Mouse (Mus musculus) kidney, postnatal 10 days (tissue): ENCODE measurements around the gene Ptcd1.
"Not testable (repeated sequence)": the region's sequence is repeated elsewhere in the genome, so short reads cannot be mapped to it uniquely, and the experiment has no call there.

Source experiments
- DNase-seq: peaks from one replicate; pipeline ENCODE4 v3.0.0; 2021; ENCODE audit warnings: mixed read lengths

Gene Ptcd1

DNA sequence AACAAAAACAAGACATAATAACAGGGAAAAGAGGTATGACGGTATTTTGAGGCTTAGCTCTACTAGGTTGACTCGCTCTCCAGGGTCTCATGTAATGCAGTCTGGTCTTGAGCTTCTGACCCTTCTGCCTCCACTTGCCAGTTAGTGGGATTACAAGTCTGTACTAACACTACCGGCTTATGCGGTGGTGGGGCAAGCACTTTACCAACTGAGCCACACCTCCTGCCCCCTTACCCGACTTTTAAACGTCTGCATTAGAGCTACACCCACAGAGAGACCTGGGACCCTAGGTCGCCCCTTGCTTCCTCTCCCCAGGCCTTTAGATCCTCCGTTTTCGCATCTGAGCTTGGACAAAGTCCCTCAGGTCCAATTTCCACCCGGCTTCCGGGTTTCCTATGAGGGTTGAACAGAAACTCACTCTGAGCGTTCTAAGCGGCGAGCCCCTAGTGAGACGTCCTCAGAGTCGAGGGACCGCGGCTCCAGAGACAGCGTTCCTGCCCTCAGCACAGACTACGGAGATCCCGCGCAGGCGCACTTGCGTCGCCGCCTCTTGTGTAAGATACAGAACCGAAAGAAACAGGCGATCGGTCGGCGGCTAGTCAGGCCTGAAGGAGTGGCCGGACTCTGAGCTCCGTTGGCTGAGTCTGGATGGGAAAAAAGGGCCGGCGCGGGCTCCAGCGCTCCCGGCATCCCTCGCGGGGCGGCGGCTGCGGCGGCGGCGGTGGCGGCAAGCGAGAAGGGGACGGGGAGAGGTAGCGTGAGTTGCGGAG, at the start of gene Ptcd1, which contains the start of gene Cpsf4:
Gene Ptcd1 (minus strand): TSS at position 573 of the 770 bp plus-strand sequence.
Gene Cpsf4 (plus strand): TSS at position 678 of the 770 bp plus-strand sequence.
- peak; percentile 99 for DNase-seq

DNA sequence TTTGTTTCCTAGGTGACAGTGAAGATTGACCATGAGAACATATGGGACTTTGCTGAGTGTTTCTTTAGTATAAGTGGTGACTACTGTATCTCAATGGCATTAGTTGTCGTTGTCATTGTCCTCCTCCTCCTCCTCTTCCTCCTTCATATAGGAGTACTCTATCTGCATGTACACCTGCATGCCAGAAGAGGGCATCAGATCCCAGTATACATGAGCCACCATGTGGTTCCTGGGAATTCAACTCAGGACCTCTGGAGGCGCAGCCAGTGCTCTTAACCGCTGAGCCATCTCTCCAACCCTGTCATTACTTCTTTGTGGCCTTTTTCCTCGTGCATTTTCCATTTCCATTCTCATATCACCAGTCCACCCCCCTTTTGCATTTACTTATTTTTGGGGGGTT, 47.8 kb upstream of the Ptcd1 start:
- DNase-seq = no peak

- no peak for DNase-seq
These were observed 46.6 kb upstream of the Ptcd1 start for GRCm38 (mm10) chr5:145213505-145213904.

DNA sequence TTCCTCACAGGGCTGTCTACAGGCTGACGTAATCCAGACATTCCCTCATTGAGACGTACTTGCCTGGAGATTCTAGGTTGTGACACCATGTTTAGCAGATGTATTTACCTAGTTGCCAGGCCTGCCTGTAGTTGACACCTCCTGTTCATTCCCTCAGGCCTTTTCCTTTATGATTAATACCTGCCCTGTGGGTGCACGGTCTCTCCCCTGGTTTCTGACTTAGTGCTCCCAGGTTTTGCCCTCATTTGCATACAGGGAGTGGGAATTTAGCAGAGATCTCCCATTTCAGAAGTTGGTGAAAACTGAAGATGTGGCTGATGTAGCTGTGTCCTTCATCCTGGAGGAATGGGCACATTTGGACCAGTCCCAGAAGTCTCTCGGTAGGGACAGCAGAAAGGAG, 45.3 kb upstream of the Ptcd1 start:
- DNase-seq = no peak

DNA sequence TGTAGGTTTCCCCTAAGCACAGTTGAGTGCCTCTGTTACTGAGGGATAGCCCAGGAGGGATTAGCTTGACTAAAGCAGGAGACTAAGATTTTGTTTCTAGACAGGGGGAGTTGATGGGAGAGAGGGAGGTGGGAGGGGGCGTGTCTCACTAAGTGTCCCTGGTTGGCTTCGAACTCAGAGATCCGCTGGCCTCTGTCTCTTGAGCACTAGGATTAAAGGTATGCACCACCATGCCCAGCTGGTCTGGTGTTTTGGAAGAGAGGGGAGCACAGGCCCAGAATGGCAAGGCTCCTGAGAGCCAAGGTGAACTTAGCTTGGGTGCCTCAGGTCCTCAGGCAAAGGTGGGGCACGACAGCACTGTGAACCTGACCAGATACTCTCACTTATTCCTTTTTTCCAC, 44.4 kb upstream of the Ptcd1 start:
- no peak for DNase-seq

GRCm38 (mm10) chr5:145208391-145208790, 41.5 kb upstream of the Ptcd1 start:
- not testable (repeated sequence) for DNase-seq

GRCm38 (mm10) chr5:145207954-145208353, 41.0 kb upstream of the Ptcd1 start:
- no peak for DNase-seq

DNA sequence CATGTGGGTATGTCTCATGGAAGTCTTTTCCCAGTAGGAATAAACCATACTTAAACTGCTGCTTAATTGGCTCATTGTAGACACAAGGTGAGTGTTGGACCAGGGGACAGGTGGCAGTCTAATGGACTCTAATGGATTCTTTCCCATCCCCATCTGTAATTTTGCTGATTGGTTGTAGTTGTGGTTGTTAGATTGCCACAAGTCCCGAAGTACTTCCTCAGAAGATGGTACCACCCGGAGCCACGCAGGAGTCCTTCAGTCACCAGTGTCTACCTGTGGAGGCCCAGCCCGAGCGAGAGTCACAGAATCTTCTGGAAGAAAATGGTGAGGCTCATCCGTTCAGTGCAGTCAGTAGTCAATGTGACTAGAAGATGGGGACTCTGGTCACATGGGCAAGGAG, 40.5 kb upstream of the Ptcd1 start:
- no peak for DNase-seq

DNA sequence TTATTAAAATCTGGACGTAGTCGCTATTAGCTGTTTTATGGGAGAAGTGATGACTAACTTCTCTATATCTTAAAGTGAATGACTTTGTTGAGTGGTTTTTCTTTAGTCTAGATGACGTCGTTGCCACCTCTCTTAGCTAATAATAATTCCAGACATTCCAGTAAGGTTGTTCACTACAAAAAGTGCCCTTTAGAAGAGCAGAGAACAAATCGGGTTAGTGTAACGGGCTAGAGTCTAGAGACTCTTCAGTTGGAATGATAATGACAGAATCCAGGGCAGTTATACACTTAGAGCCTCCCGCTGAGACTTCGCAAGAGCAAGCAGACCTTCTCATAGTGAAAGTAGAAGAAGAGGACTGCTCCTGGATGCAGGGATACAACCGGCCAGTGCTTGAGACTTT, 38.1 kb upstream of the Ptcd1 start:
- no peak for DNase-seq

- DNase-seq = peak; percentile 99
These were observed 37.2 kb upstream of the Ptcd1 start, which contains the start of gene Zkscan5 for GRCm38 (mm10) chr5:145203936-145204691. Gene Zkscan5, plus strand, starts transcription at chr5:145204562.

- DNase-seq = no peak
These were observed 35.5 kb upstream of the Ptcd1 start for GRCm38 (mm10) chr5:145202446-145202845.

- DNase-seq = peak; percentile 85
These were observed 34.5 kb upstream of the Ptcd1 start, which contains the start of gene Zkscan14 for GRCm38 (mm10) chr5:145201321-145201991. Gene Zkscan14, minus strand, starts transcription at chr5:145201868.

DNA sequence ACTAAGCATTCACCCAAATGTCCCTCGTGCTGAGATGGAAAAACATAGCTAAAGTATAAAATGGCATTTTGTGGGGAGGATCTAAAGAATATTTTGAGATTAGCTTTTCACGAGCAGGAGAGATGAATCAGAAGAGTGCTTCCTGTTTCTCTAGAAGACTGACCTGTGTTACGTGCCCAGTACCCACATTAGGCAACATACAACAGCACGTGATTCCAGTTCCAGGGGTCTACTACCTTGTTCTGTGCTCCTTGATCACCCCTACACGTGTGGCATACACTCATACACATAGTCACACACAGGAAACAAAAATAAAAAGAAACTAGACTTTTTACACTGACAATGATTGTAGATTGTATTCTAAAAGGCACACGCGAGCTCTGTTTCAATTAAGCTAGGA, 33.5 kb upstream of the Ptcd1 start:
- no peak for DNase-seq

DNA sequence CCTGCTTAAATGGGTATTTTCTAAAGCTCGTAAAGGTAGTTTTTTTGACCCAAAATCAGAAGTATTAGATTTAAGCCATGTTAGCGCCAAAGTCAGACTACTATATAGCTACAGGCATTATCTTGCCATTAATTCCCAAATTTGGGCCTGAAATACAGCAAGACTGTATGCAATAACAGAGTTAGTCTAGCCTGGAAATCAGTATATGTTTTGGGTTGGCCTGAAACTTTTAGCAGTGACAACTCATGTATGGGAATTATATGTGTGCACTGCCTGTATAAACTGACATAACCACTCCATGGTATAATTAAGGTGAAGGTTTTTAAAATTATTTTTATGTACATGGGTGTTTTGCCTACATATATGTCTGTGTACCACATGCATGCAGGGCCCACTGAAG, 25.1 kb upstream of the Ptcd1 start, which contains the start of gene Atp5j2:
Gene Atp5j2 (minus strand): TSS at position 101 of the 400 bp plus-strand sequence.
- no peak for DNase-seq

GRCm38 (mm10) chr5:145190875-145191798, 24.2 kb upstream of the Ptcd1 start:
- peak; percentile 95 for DNase-seq

DNA sequence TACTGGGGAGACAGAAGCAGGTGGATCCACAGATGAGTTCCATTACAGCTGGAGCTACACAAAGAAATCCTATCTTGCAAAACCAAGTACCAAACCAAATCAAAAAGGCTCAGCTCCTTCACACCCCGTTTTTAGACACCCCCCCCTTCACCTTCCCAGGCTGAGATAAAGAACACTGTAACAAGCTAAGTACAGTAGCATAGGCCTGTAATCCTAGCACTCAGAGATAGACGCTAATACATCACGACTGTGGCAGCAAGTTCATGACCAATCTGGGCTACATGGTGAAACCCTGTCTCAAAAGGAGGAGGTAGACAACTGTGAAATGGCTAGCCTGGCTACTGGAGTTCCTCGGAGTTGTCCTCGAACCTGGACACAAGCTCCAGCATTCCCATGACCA, 23.5 kb upstream of the Ptcd1 start:
- no peak for DNase-seq

DNA sequence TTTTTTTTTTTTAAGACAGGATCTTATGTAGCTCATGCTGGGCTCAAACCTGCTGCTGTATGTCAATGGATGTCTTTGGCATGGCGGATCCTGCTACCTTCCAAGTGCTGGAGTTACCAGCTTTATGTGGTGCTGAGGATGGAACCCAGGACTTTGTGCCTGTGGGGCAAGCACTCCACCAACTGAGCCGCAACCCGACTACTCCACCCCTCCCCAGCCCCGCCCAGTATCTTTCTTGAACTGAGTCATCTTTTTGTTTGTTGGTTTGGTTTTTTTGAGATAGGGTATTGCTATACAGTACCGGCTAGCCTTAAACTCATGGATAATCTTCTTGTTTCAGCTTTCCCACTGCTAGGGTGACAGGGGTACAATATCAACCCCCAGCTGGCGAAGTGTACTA, 22.5 kb upstream of the Ptcd1 start:
- DNase-seq = no peak

DNA sequence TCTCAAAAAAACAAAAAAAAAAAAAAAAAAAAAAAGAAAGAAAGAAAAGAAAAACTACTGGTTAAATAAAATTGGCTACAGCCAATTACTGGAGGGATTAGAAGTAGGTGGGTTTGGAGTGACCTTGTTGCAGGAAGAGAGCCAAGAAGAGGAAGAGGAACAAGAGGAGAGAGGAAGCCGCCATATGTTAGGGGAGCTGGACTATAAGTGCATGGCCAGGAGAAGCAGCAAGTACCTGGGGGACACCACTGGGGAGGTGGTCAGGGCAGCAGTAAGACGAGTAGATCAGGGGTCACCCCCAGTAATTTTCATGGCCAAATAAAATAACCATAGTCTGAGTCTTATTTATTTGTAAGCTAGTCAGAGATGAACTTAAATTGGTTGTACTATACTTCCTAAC, 18.3 kb upstream of the Ptcd1 start:
- DNase-seq = no peak

DNA sequence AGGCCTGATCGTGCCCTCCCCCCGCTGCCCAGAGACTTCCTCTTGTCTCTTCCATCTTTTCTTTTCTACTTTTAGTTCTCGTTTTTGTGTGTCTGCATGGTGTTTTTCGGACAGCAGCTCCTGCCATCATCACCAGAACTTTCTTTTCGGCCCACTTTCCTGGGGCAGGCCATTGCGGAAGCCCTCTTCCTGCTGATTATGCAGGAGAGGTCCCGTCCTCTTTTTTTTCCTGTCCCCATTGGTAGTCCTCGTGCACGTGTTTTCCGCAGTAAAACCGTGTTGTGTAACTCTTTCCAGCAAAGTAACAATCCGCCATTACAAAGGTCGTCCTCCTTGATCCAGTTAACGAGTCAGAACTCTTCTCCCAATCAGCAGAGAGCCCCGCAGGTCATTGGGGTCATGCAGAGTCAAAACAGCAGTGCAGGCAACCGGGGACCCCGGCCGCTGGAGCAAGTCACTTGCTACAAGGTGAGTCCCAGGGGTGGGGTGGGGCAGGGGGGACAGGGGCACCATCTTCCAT, 11.6 kb upstream of the Ptcd1 start:
- DNase-seq = no peak

GRCm38 (mm10) chr5:145167306-145167661, 376 bp upstream of the Ptcd1 start:
- DNase-seq = no peak

DNA sequence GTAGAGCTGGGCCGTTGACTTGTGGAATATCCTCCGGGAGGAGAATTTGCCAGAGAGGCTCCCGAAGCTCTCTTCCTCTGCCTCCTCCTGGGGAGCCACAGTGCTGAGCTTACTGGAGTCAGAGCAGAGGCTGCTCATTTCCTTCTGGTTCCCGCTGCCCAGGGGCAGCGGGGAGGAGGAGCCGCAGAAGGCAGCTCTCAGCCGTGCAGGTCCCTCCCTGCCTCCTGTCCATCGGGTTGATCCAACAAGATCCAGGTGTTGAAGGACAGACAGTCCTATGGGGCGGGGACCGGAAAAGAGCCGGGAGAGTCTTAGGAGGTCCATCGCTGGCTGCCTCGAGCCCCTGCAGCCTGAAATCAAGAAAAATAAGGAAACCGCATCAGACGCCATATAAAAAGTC, 1.7 kb downstream of the Ptcd1 start:
- DNase-seq = peak; percentile 18

DNA sequence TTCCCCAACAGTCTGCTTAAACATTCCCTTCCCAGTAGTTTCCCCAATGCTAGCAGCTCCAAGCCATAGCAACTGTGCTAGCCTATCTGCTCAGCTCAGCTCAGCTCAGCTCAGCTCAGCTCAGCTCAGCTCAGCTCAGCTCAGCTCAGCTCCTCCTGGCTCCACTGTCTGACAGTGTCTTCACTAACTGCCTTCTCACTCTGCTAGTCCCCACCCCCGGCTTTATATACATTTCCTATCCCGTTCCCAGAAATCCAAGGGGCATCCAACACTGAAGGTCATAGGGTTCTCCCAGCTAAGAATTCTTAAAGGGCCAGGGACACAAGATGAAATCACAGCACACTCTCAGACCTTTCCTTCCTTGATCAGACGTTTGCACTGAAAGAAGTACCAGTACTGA, 2.2 kb downstream of the Ptcd1 start:
- no peak for DNase-seq
